26 mouse cellular contexts compared by ENCODE assay signal in genomic region chr10:71185059-71185458, GRCm38 (mm10). TPM values are rescaled to one million over a fixed set of nuclear protein-coding genes. Genes with fewer than 3 reads are reported as not detected.
DNase-seq lines count a peak whose midpoint lies in the region; ATAC-seq and TF ChIP-seq lines count a peak whose summit lies in the region.
"Had no signal": no experiment of that assay in that cellular context is flagged by ENCODE, and none has a peak within 500 bp of the region (broad histone marks: within the 10 kb centered on the region; RNA-seq: fewer than 3 reads in every experiment).

No protein-coding gene starts in this region.

- ATAC-seq in embryonic facial prominence, embryonic 14.5 days (ENCODE audit: low read depth), result no peak
- ATAC-seq: forebrain, embryonic 13.5 days; forebrain, postnatal 0 days; intestine, postnatal 0 days had no signal

- H3K4me1 ChIP-seq in embryonic facial prominence, embryonic 14.5 days (ENCODE audit: control insufficient read depth, insufficient read depth, low read length), result peaks cover 3% of the 10 kb centered on the region
- H3K4me1 ChIP-seq in embryonic facial prominence, embryonic 10.5 days, result no peaks in the 10 kb centered on the region
- H3K4me1 ChIP-seq: forebrain, embryonic 10.5 days; forebrain, embryonic 13.5 days; hindbrain, embryonic 12.5 days; hindbrain, embryonic 15.5 days had no signal

- no peaks in the 10 kb centered on the region for H3K36me3 ChIP-seq in embryonic facial prominence, embryonic 14.5 days (ENCODE audit: control insufficient read depth, insufficient read depth, low read length)
- H3K36me3 ChIP-seq in embryonic facial prominence, embryonic 10.5 days (replicated peaks), result no peaks in the 10 kb centered on the region
- H3K36me3 ChIP-seq in C2C12 (ENCODE audit: control insufficient read depth, insufficient read depth), result no peaks in the 10 kb centered on the region
- H3K36me3 ChIP-seq: embryonic facial prominence, embryonic 15.5 days; forebrain, embryonic 10.5 days; G1E; hindbrain, embryonic 12.5 days; hindbrain, embryonic 15.5 days had no signal

- H3K4me2 ChIP-seq in embryonic facial prominence, embryonic 14.5 days (ENCODE audit: low read depth, low read length), result 0 out of 2 replicates have a peak overlapping the region, but pooled peaks have one; percentile 3
- H3K4me2 ChIP-seq: embryonic facial prominence, embryonic 15.5 days; forebrain, embryonic 13.5 days; heart, embryonic 11.5 days; hindbrain, embryonic 12.5 days; hindbrain, embryonic 15.5 days had no signal

- no peak for TF ChIP-seq CTCF in C2C12 (IDR thresholded peaks at IDR 0.05; ENCODE audit: control insufficient read depth, insufficient read depth, insufficient read length)

- H3K27me3 ChIP-seq in embryonic facial prominence, embryonic 14.5 days (replicated peaks; ENCODE audit: control insufficient read depth, insufficient read depth, low read length), result no peaks in the 10 kb centered on the region
- H3K27me3 ChIP-seq in embryonic facial prominence, embryonic 10.5 days (replicated peaks; ENCODE audit: low read depth, poor library complexity, severe bottlenecking), result no peaks in the 10 kb centered on the region
- no peaks in the 10 kb centered on the region for H3K27me3 ChIP-seq in C2C12 (ENCODE audit: control insufficient read depth, insufficient read depth, insufficient read length)
- H3K27me3 ChIP-seq: CH12.LX; embryonic facial prominence, embryonic 15.5 days; forebrain, embryonic 13.5 days; hindbrain, embryonic 12.5 days; hindbrain, embryonic 15.5 days had no signal

- H3K9ac ChIP-seq in embryonic facial prominence, embryonic 14.5 days (ENCODE audit: low read depth, low read length), result no peak overlapping the region
- H3K9ac ChIP-seq: embryonic facial prominence, embryonic 15.5 days; forebrain, embryonic 13.5 days; forebrain, postnatal 0 days; hindbrain, embryonic 12.5 days; hindbrain, embryonic 15.5 days had no signal

- H3ac ChIP-seq in C2C12 (ENCODE audit: control insufficient read depth, insufficient read length, low read depth), result no peak overlapping the region

- H3K79me3 ChIP-seq in C2C12 (ENCODE audit: low read depth), result no peaks in the 10 kb centered on the region

- H3K27ac ChIP-seq in embryonic facial prominence, embryonic 14.5 days (replicated peaks; ENCODE audit: low read depth, low read length), result no peak overlapping the region
- H3K27ac ChIP-seq in embryonic facial prominence, embryonic 10.5 days (replicated peaks), result no peak overlapping the region
- H3K27ac ChIP-seq: embryonic facial prominence, embryonic 15.5 days; forebrain, embryonic 10.5 days; forebrain, embryonic 13.5 days; gastrocnemius, adult 2 months; hindbrain, embryonic 12.5 days; hindbrain, embryonic 15.5 days had no signal

- H3K79me2 ChIP-seq in C2C12 (ENCODE audit: control insufficient read depth, insufficient read depth), result no peaks in the 10 kb centered on the region

- WGBS in embryonic facial prominence, embryonic 14.5 days, result 53% methylated on average over 7 of the region's 7 CpGs
- WGBS in embryonic facial prominence, embryonic 10.5 days, result 89% methylated on average over 7 of the region's 7 CpGs

- no peak for DNase-seq in embryonic facial prominence, embryonic 14.5 days (ENCODE audit: low spot score)
- no peak for DNase-seq in embryonic facial prominence, embryonic 10.5 days (ENCODE audit: low spot score)
- peak; percentile 38 for DNase-seq in 3134 (ENCODE audit: extremely low read depth, insufficient read length, low spot score)
- DNase-seq in fibroblast of lung, adult 2 months (ENCODE audit: low read depth), result peak; percentile 82
- no peak for DNase-seq in embryo, embryonic 10 days (ENCODE audit: low spot score)
- DNase-seq in ovary, adult 18-20 months (ENCODE audit: low spot score), result no peak
- DNase-seq: adrenal gland, adult 8-10 months; adrenal gland, postnatal 25 days; cerebellum, adult 11-12 months; cerebellum, adult 8-10 months; embryo, embryonic 11 days; forebrain, postnatal 0 days; gastrocnemius, adult 2 months; gastrocnemius, postnatal 14 days; heart, adult 11 months had no signal

- no peak overlapping the region for H3K4me3 ChIP-seq in embryonic facial prominence, embryonic 14.5 days (ENCODE audit: low read depth, low read length)
- no peak overlapping the region for H3K4me3 ChIP-seq in embryonic facial prominence, embryonic 10.5 days
- no peak overlapping the region for H3K4me3 ChIP-seq in C2C12 (ENCODE audit: insufficient read depth, poor library complexity, severe bottlenecking)
- H3K4me3 ChIP-seq: embryonic facial prominence, embryonic 15.5 days; erythroblast, embryonic 14.5 days; forebrain, embryonic 10.5 days; forebrain, embryonic 13.5 days; gastrocnemius, adult 2 months; hindbrain, embryonic 12.5 days; hindbrain, embryonic 15.5 days had no signal

- H3K9me3 ChIP-seq in embryonic facial prominence, embryonic 14.5 days (ENCODE audit: control insufficient read depth, low read length), result no peaks in the 10 kb centered on the region
- peaks cover 6% of the 10 kb centered on the region; the same call in 1 of the 2 replicates for H3K9me3 ChIP-seq in embryonic facial prominence, embryonic 10.5 days
- H3K9me3 ChIP-seq: embryonic facial prominence, embryonic 15.5 days; forebrain, embryonic 10.5 days; hindbrain, embryonic 12.5 days; hindbrain, embryonic 15.5 days had no signal

TF ChIP-seq in C2C12, 6 proteins besides CTCF, POLR2A, EP300 and RAD21:
- TF ChIP-seq CEBPB (IDR thresholded peaks at IDR 0.05; ENCODE audit: low read depth), result peak; percentile 66
- TF ChIP-seq MYOG (IDR thresholded peaks at IDR 0.05; ENCODE audit: control insufficient read depth, extremely low read depth, insufficient read length), result no peak

RNA-seq across cellular contexts. Expression of gene Bicc1, which starts 25.6 kb away (rescaled TPM):
- polyA plus RNA-seq in embryonic facial prominence, embryonic 14.5 days (2014; fragmentation: Nextera tagmentation; extraction: Ambion mirVana), result 44.8 and 54.3 TPM in 2 replicates
- polyA plus RNA-seq in embryonic facial prominence, embryonic 10.5 days (2016; fragmentation: Nextera tagmentation; extraction: Ambion mirVana), result 4.2 and 5.2 TPM in 2 replicates
- 4.0 TPM for polyA plus RNA-seq in C2C12 (2012; fragmentation: generic; extraction: Trizol)
- polyA plus RNA-seq: erythroblast, embryonic 14.5 days; G1E had no signal

RNA-seq across cellular contexts. Expression of gene Tfam, which starts 53.0 kb away (rescaled TPM):
- polyA plus RNA-seq in embryonic facial prominence, embryonic 14.5 days (2014; fragmentation: Nextera tagmentation; extraction: Ambion mirVana), result 56.5 and 64.1 TPM in 2 replicates
- 87.8 and 88.0 TPM in 2 replicates for polyA plus RNA-seq in embryonic facial prominence, embryonic 10.5 days (2016; fragmentation: Nextera tagmentation; extraction: Ambion mirVana)
- 21.0 TPM for polyA plus RNA-seq in C2C12 (2012; fragmentation: generic; extraction: Trizol)

Comparison
In these comparisons a context has a peak if more than half of its experiments do, and no peak if none do; other contexts are left out.
1. DNase-seq: peak in 3134 (single experiment) and fibroblast of lung, adult 2 months (single experiment); none in embryonic facial prominence, embryonic 14.5 days (single experiment), embryonic facial prominence, embryonic 10.5 days (single experiment), embryo, embryonic 10 days (single experiment) and ovary, adult 18-20 months (single experiment).